Mouse (Mus musculus) c-Kit-positive CD71-positive TER-119-negative erythroid progenitor cells, embryonic 14.5 days (primary cell): ENCODE data around the gene Cntnap4.

ENCODE experiments used
- DNase-seq: peaks from one replicate; pipeline ENCODE4 v3.0.0-alpha.2; 2013; ENCODE audit warnings: low read depth

Cntnap4 gene

GRCm38 (mm10) chr8:112569471-112570141, at the start of gene Cntnap4:
Cntnap4 (plus strand) TSS chr8:112570043.
- no peak for DNase-seq

GRCm38 (mm10) chr8:112557376-112557775, 12.5 kb upstream of the Cntnap4 start:
- no peak for DNase-seq

GRCm38 (mm10) chr8:112570541-112570940, 698 bp downstream of the Cntnap4 start:
- DNase-seq = no peak

- DNase-seq = no peak
These were observed 1.6 kb downstream of the Cntnap4 start for GRCm38 (mm10) chr8:112571337-112571904.

GRCm38 (mm10) chr8:112581473-112581872, 11.6 kb downstream of the Cntnap4 start:
- no peak for DNase-seq

GRCm38 (mm10) chr8:112583440-112583839, 13.6 kb downstream of the Cntnap4 start:
- DNase-seq = no peak

- no peak for DNase-seq
These were observed 18.7 kb downstream of the Cntnap4 start for GRCm38 (mm10) chr8:112588357-112589051.

GRCm38 (mm10) chr8:112589052-112589389, 19.2 kb downstream of the Cntnap4 start:
- DNase-seq = no peak

GRCm38 (mm10) chr8:112596023-112596776, 26.4 kb downstream of the Cntnap4 start:
- DNase-seq = no peak

GRCm38 (mm10) chr8:112599975-112600374, 30.1 kb downstream of the Cntnap4 start:
- DNase-seq = no peak

GRCm38 (mm10) chr8:112601150-112601549, 31.3 kb downstream of the Cntnap4 start:
- no peak for DNase-seq

- no peak for DNase-seq
These were observed 40.3 kb downstream of the Cntnap4 start for GRCm38 (mm10) chr8:112610121-112610520.

GRCm38 (mm10) chr8:112628791-112629190, 58.9 kb downstream of the Cntnap4 start:
- DNase-seq = no peak

- no peak for DNase-seq
These were observed 82.8 kb downstream of the Cntnap4 start for GRCm38 (mm10) chr8:112652657-112653056.

GRCm38 (mm10) chr8:112653276-112653675, 83.4 kb downstream of the Cntnap4 start:
- no peak for DNase-seq

- DNase-seq = no peak
These were observed 84.2 kb downstream of the Cntnap4 start for GRCm38 (mm10) chr8:112653994-112654393.

GRCm38 (mm10) chr8:112664067-112664466, 94.2 kb downstream of the Cntnap4 start:
- no peak for DNase-seq

GRCm38 (mm10) chr8:112674671-112675070, 104.8 kb downstream of the Cntnap4 start:
- no peak for DNase-seq

- DNase-seq = no peak
These were observed 111.9 kb downstream of the Cntnap4 start for GRCm38 (mm10) chr8:112681757-112682156.

GRCm38 (mm10) chr8:112695708-112696107, 125.9 kb downstream of the Cntnap4 start:
- DNase-seq = no peak

- DNase-seq = no peak
These were observed 128.3 kb downstream of the Cntnap4 start for GRCm38 (mm10) chr8:112698141-112698540.

GRCm38 (mm10) chr8:112716982-112717381, 147.1 kb downstream of the Cntnap4 start:
- no peak for DNase-seq

GRCm38 (mm10) chr8:112724918-112725317, 155.1 kb downstream of the Cntnap4 start:
- no peak for DNase-seq
